Mouse (Mus musculus) telencephalon, adult 2 months (tissue): ENCODE results near the gene Plekha6.
"Not testable (repeated sequence)": the region's sequence is repeated elsewhere in the genome, so short reads cannot be mapped to it uniquely, and the experiment has no call there.

ENCODE experiments used
- DNase-seq: peaks from one replicate; pipeline ENCODE4 v3.0.0-alpha.2; 2011; ENCODE audit warnings: low read depth, low spot score

Plekha6 gene

GRCm38 (mm10) chr1:133321267-133321925, 157.4 kb downstream of the Plekha6 start, which contains the start of gene Kiss1:
Gene Kiss1, plus strand, starts transcription at chr1:133321875.
- DNase-seq = no peak

- DNase-seq = no peak
Measured at GRCm38 (mm10) chr1:133323333-133323732, 159.3 kb downstream of the Plekha6 start.

- DNase-seq = no peak
Measured at GRCm38 (mm10) chr1:133325951-133326350, 161.9 kb downstream of the Plekha6 start.

- no peak for DNase-seq
Measured at GRCm38 (mm10) chr1:133327094-133327493, 163.1 kb downstream of the Plekha6 start.

- no peak for DNase-seq
Measured at GRCm38 (mm10) chr1:133328299-133328795, 164.3 kb downstream of the Plekha6 start.

GRCm38 (mm10) chr1:133328896-133329637, 165.1 kb downstream of the Plekha6 start:
- DNase-seq = no peak

- no peak for DNase-seq
Measured at GRCm38 (mm10) chr1:133329638-133329964, 165.6 kb downstream of the Plekha6 start.

- no peak for DNase-seq
Measured at GRCm38 (mm10) chr1:133331142-133331541, 167.1 kb downstream of the Plekha6 start.

GRCm38 (mm10) chr1:133332656-133333430, 168.8 kb downstream of the Plekha6 start:
- peak; percentile 63 for DNase-seq

- DNase-seq = no peak
Measured at GRCm38 (mm10) chr1:133333937-133334336, 169.9 kb downstream of the Plekha6 start.

- not testable (repeated sequence) for DNase-seq
Measured at GRCm38 (mm10) chr1:133340403-133340802, 176.4 kb downstream of the Plekha6 start.

- DNase-seq = no peak
Measured at GRCm38 (mm10) chr1:133344357-133344756, 180.3 kb downstream of the Plekha6 start.

- no peak for DNase-seq
Measured at GRCm38 (mm10) chr1:133346531-133346930, 182.5 kb downstream of the Plekha6 start.

- no peak for DNase-seq
Measured at GRCm38 (mm10) chr1:133347226-133347625, 183.2 kb downstream of the Plekha6 start.

GRCm38 (mm10) chr1:133347693-133348520, 183.9 kb downstream of the Plekha6 start:
- DNase-seq = no peak

- no peak for DNase-seq
Measured at GRCm38 (mm10) chr1:133350210-133350609, 186.2 kb downstream of the Plekha6 start, which contains the start of gene Ren1. Gene Ren1, plus strand, starts transcription at chr1:133350510.

GRCm38 (mm10) chr1:133351762-133352161, 187.8 kb downstream of the Plekha6 start:
- DNase-seq = no peak
